Mouse (Mus musculus) olfactory bulb, adult 2 months (tissue): ENCODE measurements around the gene Yipf2. TPM values are rescaled to one million over a fixed set of nuclear protein-coding genes. Genes with fewer than 3 reads are reported as not detected.
A peak's percentile ranks its signal among the peaks of the same experiment; 100 is the strongest.
"Not testable (repeated sequence)": the region's sequence is repeated elsewhere in the genome, so short reads cannot be mapped to it uniquely, and the experiment has no call there.

ENCODE experiments used
- H3K27ac ChIP-seq: fragments of 200-500 bp; 2 replicates; pipeline ENCODE4 v1.5.1; 2012; ENCODE audit warnings: low read depth, low read length; ENCODE audit not compliant: insufficient read depth
- H3K4me1 ChIP-seq: fragments of 200-500 bp; 2 replicates; pipeline ENCODE4 v1.6.1; 2012; ENCODE audit warnings: low read length; ENCODE audit not compliant: control insufficient read depth, insufficient read depth
- H3K4me3 ChIP-seq: fragments of 200-500 bp; 2 replicates; pipeline ENCODE4 v1.5.1; 2012; ENCODE audit warnings: mild to moderate bottlenecking, low read depth, low read length, moderate library complexity; ENCODE audit not compliant: insufficient read depth
- CTCF ChIP-seq: fragments of 200-500 bp; IDR thresholded peaks from 2 replicates; pipeline ENCODE4 v1.5.1; 2012; ENCODE audit warnings: low read depth, mild to moderate bottlenecking, low read length, moderate library complexity; ENCODE audit not compliant: insufficient read depth
- POLR2A ChIP-seq: fragments of 200-500 bp; IDR thresholded peaks from 2 replicates; pipeline ENCODE4 v1.6.1; 2012; ENCODE audit warnings: mild to moderate bottlenecking, low read depth, low read length, moderate library complexity; ENCODE audit not compliant: insufficient read depth
- WGBS: fragments of 180-500 bp; shearing (Covaris S2); methylation state at CpG from one replicate; pipeline ENCODE4 v1.1.7; 2018; 5-methylcytosine and 5-hydroxymethylcytosine counted together
- polyA plus RNA-seq: library from polyadenylated mRNA; stranded (reverse); fragments of >200 nt; gene quantifications from 2 replicates; pipeline ENCODE4 v1.2.4, GENCODE M21; 2012; ENCODE audit warnings: low replicate concordance; ENCODE audit not compliant: missing spikeins, insufficient read depth, insufficient read length

The Yipf2 gene
- polyA plus RNA-seq, 1 experiment: not detected

DNA sequence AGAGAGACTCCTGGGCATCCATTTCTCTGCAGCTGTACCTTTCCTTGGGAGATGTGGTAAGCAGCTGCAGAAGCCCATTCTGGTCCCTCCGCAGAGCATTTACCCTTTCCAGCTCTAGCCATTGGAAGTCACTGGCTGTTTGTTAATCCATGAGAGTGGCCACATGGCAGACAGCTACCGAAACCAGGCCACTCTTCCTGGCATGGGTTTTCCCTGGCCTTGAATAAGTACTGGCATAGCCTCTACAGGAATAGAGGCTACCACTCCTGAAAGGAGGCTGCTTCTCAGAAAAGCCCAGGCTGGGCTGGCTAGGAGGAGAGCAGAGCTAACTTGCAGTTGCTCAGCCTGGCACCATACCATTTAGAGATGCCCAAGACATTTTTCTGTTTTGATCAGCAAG is 41.6 kb downstream of the Yipf2 start:
- no peak overlapping the region for H3K27ac ChIP-seq
- no peak overlapping the region for H3K4me3 ChIP-seq
- TF ChIP-seq CTCF (no peak), POLR2A (no peak)
- H3K4me1 ChIP-seq: peaks cover 4% of the 10 kb centered on the region
- 67% methylated on average over 2 of the region's 2 CpGs for WGBS

DNA sequence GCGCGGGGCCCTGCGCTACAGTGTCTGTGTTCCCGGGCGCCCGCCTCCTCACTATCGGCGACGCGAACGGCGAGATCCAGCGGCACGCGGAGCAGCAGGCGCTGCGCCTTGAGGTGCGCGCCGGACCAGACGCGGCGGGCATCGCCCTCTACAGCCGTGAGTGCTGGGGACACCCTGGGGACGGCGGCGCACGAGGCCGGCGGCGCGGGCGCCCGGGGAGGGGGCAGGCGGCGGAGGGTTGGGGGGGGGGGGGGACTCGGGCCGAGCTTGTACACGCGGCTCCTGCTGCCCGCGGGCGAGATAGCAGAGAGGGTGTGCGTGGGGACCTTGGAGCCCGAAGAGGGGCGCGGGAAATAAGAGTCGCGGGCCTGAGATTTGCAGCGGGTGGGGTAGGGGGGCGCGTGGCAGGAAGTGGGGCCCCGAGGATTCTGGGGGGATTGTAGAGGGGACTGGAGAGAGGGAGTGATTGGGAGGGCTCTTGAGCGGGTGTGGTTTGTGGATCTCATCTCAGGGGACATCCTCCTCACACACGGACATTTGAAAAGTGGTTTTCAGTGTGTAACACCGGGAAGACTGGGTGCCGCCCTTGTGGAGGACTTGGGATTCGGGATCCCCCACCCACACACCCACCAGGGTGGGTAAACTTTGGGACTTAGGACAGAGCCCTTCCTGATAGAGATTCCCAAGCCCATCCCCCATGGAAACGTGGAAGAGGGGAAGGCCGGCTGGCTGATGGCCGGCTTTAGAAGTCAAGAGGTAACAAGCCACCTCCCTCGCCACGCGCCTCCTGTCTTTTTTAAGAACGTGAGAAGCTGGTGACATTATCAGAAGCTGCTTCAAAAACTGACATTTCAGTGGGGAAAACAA is 45.3 kb downstream of the Yipf2 start:
- 1% methylated on average over 58 of the region's 66 CpGs for WGBS
- Histone ChIP-seq H3K27ac (peak overlapping the region; percentile 87), H3K4me1 (peaks cover 3% of the 10 kb centered on the region; the same call in 1 of the 2 replicates), H3K4me3 (peak overlapping the region; percentile 88)
- TF ChIP-seq CTCF (no peak), POLR2A (no peak; the same call in 1 of the 2 replicates)

DNA sequence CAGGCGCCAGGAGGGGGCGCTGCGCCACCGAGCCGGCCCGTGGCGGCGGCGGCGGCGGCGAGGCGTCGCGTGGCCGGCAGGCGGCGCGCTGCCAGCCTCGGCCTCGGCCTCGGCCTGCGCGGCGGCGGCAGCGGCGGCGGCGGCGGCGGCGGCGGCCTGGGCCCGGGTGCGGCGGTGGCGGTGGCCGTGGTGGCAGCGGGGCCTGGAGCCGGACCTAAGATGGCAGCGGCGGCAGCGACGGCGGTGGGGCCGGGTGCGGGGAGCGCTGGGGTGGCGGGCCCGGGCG is 45.9 kb downstream of the Yipf2 start, which contains the start of gene Carm1:
Gene Carm1 (plus strand): TSS at position 106 of the 286 bp plus-strand sequence.
- Histone ChIP-seq H3K27ac (peak within 1 kb of the TSS; percentile 87), H3K4me1 (peaks cover 3% of the 10 kb centered on the region; the same call in 1 of the 2 replicates), H3K4me3 (peak within 1 kb of the TSS; percentile 88)
- TF ChIP-seq POLR2A (no peak), CTCF (peak; percentile 71; the same call in 1 of the 2 replicates)
- 34% methylated on average over 52 of the region's 52 CpGs for WGBS

DNA sequence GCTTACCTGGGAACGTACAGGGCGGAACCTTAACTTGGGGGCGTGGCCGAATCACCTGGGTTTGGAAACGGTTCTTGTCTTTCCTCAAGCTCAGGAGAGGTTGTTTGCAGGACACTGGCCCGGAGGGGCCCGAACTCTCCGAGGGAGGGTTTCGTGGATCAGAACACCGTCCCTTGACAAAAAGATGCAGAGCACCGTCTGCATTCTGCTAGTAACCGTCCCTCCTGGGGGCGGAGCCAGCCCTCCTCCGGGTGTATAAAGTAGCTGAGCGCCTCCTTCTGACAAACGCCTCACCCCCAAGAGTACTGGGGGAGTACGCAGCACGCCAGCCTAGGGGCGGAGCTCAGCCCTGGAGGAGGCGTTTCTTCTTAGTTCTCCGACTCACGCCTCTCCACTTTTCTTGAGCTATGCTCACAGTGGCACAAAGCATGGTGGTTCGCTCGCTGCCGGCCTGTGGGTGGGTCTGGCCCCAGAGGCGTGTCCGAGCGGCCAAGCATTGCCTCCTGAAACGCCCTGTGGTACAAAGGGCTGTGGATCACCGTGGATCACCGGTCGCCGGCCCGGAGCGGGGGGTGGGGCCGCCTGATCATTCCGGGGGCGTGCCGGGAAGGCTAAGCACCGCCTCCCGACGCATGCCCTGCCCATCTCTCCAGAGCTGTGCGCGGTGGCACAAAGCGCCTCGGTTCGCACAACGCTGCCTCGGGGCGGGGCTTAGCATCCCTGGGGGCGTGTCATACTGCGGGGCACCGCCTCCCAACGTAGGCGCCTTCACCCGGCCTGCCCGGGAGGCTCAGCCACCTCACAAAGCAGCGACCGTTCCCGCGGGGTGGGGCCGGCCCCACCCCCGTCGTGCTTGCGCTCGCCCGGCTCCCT is 46.5 kb downstream of the Yipf2 start:
- WGBS: under 1% methylated on average over 67 of the region's 67 CpGs
- TF ChIP-seq CTCF (no peak; the same call in 1 of the 2 replicates), POLR2A (no peak)
- H3K4me3 ChIP-seq: peak overlapping the region; percentile 88
- H3K27ac ChIP-seq: peak overlapping the region; percentile 76
- peaks cover 3% of the 10 kb centered on the region; the same call in 1 of the 2 replicates for H3K4me1 ChIP-seq

DNA sequence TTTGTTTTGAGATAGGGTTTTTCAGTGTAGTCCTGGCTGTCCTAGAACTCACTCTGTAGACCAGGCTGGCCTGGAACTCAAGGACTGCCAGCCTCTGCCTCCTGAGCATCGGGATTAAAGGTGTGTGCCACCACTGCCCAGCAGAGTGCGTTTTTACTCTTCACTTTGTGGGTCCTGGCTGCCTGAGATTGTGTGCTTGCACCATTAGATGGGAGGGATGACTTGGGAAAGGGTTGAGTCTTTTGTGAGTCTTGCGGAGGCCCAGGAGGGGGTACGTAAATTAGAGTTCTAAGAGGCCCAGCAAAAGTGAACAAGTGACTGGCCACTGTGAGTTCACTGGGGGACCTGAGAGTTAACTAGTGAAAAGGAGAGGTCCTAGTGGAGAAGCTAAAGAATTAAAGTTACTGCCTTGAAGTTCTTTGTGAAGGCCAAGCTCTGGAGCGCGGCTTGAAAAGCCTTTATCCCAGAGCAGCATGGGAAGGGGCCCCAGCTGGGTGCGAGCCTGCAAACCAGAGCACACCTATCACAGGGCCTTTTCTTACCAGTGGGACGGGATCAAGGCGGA is 47.2 kb downstream of the Yipf2 start:
- TF ChIP-seq POLR2A (no peak), CTCF (no peak)
- 19% methylated on average over 9 of the region's 9 CpGs for WGBS
- Histone ChIP-seq H3K4me3 (peak overlapping the region; percentile 88), H3K27ac (no peak overlapping the region), H3K4me1 (peaks cover 3% of the 10 kb centered on the region; the same call in 1 of the 2 replicates)

DNA sequence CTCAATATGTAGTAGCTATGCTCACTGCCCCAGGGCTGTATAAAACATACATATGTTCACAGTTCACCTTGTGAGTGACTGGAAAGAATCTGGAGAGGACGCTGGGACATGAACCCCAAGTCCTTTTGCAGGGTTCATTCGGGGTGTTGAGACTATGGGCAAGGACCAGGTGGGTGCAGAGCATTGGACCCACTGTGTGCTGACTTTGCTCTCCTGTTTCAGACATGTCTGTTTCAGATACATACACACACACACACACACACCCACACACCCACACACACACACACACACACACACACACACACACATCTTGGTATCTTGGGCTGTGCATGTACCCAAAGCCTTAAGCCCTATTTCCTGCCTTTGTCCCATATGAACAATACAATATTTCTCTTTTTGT is 50.6 kb downstream of the Yipf2 start:
- H3K4me3 ChIP-seq, H3K27ac ChIP-seq, H3K4me1 ChIP-seq: not testable (repeated sequence)
- WGBS: 91% methylated on average over 2 of the region's 2 CpGs

DNA sequence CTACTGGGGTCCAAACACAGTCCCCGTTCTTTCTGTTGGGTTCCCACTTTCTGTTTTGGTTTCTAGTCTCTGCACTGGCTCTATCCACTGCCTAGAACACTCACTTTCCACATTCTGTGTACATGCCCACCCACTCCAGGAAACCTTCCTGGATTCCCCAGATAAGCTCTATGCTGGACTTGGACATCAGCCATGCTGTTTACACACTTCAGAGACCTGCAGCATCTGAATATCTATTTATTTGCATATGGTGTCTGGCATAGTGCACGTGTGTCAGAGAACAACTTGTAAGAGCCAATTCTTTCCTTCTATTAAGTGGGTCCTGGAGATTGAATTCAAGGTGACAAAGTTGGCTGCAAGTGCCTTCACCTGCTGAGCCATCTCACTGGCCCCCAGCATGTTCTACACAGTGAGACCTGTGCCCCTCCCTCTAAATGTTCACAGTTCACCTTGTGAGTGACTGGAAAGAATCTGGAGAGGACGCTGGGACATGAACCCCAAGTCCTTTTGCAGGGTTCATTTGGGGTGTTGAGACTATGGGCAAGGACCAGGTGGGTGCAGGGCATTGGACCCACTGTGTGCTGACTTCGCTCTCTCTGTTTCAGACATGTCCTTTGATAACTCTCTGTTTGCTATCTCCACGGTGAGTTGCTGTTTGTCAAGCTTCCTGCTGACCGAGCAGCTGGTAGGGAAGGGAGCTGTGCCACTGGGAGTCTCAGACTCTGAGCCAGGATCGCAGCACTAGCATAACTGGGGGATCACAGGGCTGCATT is 52.5 kb downstream of the Yipf2 start:
- Histone ChIP-seq H3K4me1 (no peaks in the 10 kb centered on the region; the same call in 1 of the 2 replicates), H3K4me3 (no peak overlapping the region), H3K27ac (no peak overlapping the region)
- WGBS: 81% methylated on average over 7 of the region's 7 CpGs
- TF ChIP-seq POLR2A (no peak), CTCF (no peak)

Other genes starting within 250 kb of the Yipf2 start
- not detected in 2 replicates for gene Ilf3, start 225.0 kb downstream of the Yipf2 start, polyA plus RNA-seq
- gene Qtrt1, start 181.0 kb downstream of the Yipf2 start, polyA plus RNA-seq: not detected in 2 replicates
- 371 TPM in 1 of 2 replicates, not detected in the other for gene Dnm2, start 167.9 kb downstream of the Yipf2 start, polyA plus RNA-seq
- not detected in 2 replicates for gene Tmed1, start 82.6 kb downstream of the Yipf2 start, polyA plus RNA-seq
- not detected in 2 replicates for gene AB124611, start 66.7 kb downstream of the Yipf2 start, polyA plus RNA-seq
- not detected in 2 replicates for gene Carm1, start 45.9 kb downstream of the Yipf2 start, polyA plus RNA-seq
- not detected in 2 replicates for gene Timm29, start 106 bp downstream of the Yipf2 start, polyA plus RNA-seq
- gene Smarca4, start 23.3 kb upstream of the Yipf2 start, polyA plus RNA-seq: 109 and 120 TPM in 2 replicates
- gene Ldlr, start 130.7 kb upstream of the Yipf2 start, polyA plus RNA-seq: not detected in 2 replicates
- gene Spc24, start 167.5 kb upstream of the Yipf2 start, polyA plus RNA-seq: not detected in 2 replicates
- not detected in 2 replicates for gene Kank2, start 205.9 kb upstream of the Yipf2 start, polyA plus RNA-seq
- gene Angptl8, start 242.7 kb upstream of the Yipf2 start, polyA plus RNA-seq: not detected in 2 replicates